Mouse (Mus musculus): ENCODE data around the gene Aldh4a1.

DNA sequence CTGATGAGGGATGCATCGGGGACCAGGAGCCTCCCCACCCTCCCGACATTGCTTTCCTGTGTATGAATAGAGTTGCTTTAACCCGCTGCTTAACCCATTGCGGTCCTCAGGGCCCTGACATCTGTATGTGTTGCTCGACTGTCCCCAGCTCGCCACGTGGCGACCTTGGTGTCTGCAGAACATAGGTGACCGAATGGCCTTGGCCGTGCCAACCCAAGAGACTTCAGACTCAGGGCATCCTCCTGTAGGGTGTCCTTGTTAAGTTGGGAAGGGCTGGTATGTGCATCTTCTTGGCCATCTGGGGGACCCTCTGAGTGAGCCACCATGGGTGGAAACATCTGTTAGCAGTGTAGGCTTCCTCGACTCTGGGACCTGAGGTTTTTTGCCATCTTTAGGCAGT lies 17.4 kb upstream of the Aldh4a1 start:
- TF ChIP-seq CTCF (IDR thresholded peaks at IDR 0.05; ENCODE audit: control insufficient read depth, insufficient read depth, insufficient read length) (no peak), USF1 (IDR thresholded peaks at IDR 0.05; ENCODE audit: low read depth) (no peak), CEBPB (IDR thresholded peaks at IDR 0.05; ENCODE audit: low read depth) (no peak)

All from C2C12 (cell line).